Mouse (Mus musculus): ENCODE measurements around the gene Vav3. TPM values are rescaled to one million over a fixed set of nuclear protein-coding genes. Genes with fewer than 3 reads are reported as not detected.

The Vav3 gene
- polyA plus RNA-seq, 1 experiment from 2014 or later = 16.3 TPM

GRCm38 (mm10) chr3:109680281-109680680 lies 339.8 kb downstream of the Vav3 start:
- Histone ChIP-seq H3K36me3 (ENCODE audit: control insufficient read depth, insufficient read depth, low read length) (no peaks in the 10 kb centered on the region), H3K9ac (replicated peaks; ENCODE audit: low read depth, low read length) (no peak overlapping the region), H3K4me1 (ENCODE audit: control insufficient read depth, insufficient read depth, low read length) (no peaks in the 10 kb centered on the region), H3K4me2 (replicated peaks; ENCODE audit: low read depth, low read length) (no peak overlapping the region), H3K27ac (ENCODE audit: low read length) (no peak overlapping the region), H3K4me3 (ENCODE audit: low read depth, low read length) (no peak overlapping the region), H3K27me3 (ENCODE audit: control insufficient read depth, insufficient read depth, low read length) (no peaks in the 10 kb centered on the region), H3K9me3 (ENCODE audit: control insufficient read depth, low read depth, low read length) (no peaks in the 10 kb centered on the region)
- no peak for ATAC-seq (ENCODE audit: insufficient number of reproducible peaks, insufficient read depth, low FRiP score, low read depth)
- 75% methylated on average over 2 of the region's 2 CpGs for WGBS

DNA sequence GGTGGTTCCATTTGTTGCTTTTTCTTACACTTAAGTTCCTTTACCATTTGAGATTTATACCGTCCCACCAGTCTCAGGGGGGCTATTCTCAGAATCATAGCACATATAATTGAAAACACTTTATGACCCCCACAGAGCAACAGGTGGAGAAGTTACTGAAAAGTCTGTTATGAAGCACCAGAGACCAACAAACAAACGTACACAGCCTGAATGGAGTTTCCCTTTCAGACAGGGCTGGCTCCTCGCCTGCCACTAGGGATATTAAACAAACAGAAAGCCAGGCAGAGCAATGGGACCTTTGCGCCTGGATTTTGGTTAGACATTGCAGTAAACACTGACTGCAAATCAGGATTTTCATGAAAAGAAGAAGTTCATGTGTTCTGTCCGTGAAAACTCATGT lies 341.4 kb downstream of the Vav3 start:
- H3K27me3 ChIP-seq (ENCODE audit: control insufficient read depth, insufficient read depth, low read length) = no peaks in the 10 kb centered on the region
- H3K9me3 ChIP-seq (ENCODE audit: control insufficient read depth, low read depth, low read length) = no peaks in the 10 kb centered on the region
- H3K27ac ChIP-seq (ENCODE audit: low read length) = no peak overlapping the region
- no peak overlapping the region for H3K4me3 ChIP-seq (ENCODE audit: low read depth, low read length)
- no peaks in the 10 kb centered on the region for H3K4me1 ChIP-seq (ENCODE audit: control insufficient read depth, insufficient read depth, low read length)
- no peak overlapping the region for H3K4me2 ChIP-seq (replicated peaks; ENCODE audit: low read depth, low read length)
- H3K36me3 ChIP-seq (ENCODE audit: control insufficient read depth, insufficient read depth, low read length) = no peaks in the 10 kb centered on the region
- 79% methylated on average over 5 of the region's 5 CpGs for WGBS
- ATAC-seq (ENCODE audit: insufficient number of reproducible peaks, insufficient read depth, low FRiP score, low read depth) = no peak
- H3K9ac ChIP-seq (replicated peaks; ENCODE audit: low read depth, low read length) = no peak overlapping the region

DNA sequence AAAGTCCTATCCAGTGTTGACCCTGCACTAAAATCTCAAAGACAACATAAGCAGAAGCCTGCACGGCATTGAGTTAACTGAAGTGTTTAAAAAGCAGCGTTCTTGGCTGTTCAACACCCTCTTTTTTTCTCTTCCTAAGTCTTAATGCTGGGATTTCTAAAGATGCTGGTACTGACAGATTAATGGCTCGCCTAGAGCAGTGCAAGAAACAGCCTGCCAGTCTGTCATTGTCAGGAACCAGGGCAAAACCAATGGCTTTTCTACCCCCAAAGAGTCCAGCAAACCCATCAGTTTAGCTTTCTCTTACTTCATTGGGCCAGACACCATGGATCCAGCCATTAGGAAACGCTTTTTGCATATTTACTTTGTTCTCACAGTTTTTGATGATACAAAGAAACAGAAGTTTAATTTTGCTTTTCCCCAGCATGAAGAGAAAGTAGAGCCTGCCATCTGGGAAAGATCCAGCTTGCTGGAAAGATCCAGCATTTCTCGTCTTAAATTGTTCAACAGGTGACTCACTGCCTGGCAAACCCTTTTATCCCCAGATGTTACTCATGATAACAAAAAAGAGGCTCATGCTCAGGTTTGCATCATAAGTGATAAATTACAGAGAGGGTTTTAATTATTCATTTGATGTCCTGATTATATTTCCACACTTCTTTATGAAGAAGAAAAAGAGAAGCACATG lies 343.3 kb downstream of the Vav3 start:
- Histone ChIP-seq H3K4me2 (replicated peaks; ENCODE audit: low read depth, low read length) (no peak overlapping the region), H3K27me3 (ENCODE audit: control insufficient read depth, insufficient read depth, low read length) (no peaks in the 10 kb centered on the region), H3K4me3 (ENCODE audit: low read depth, low read length) (no peak overlapping the region), H3K4me1 (ENCODE audit: control insufficient read depth, insufficient read depth, low read length) (no peaks in the 10 kb centered on the region), H3K9me3 (ENCODE audit: control insufficient read depth, low read depth, low read length) (no peaks in the 10 kb centered on the region), H3K9ac (replicated peaks; ENCODE audit: low read depth, low read length) (no peak overlapping the region), H3K27ac (ENCODE audit: low read length) (no peak overlapping the region), H3K36me3 (ENCODE audit: control insufficient read depth, insufficient read depth, low read length) (no peaks in the 10 kb centered on the region)
- 49% methylated on average over 5 of the region's 5 CpGs for WGBS
- ATAC-seq (ENCODE audit: insufficient number of reproducible peaks, insufficient read depth, low FRiP score, low read depth) = no peak

- no peak overlapping the region for H3K9ac ChIP-seq (replicated peaks; ENCODE audit: low read depth, low read length)
- WGBS = 75% methylated on average over 2 of the region's 2 CpGs
- H3K9me3 ChIP-seq (ENCODE audit: control insufficient read depth, low read depth, low read length) = no peaks in the 10 kb centered on the region
- no peaks in the 10 kb centered on the region for H3K4me1 ChIP-seq (ENCODE audit: control insufficient read depth, insufficient read depth, low read length)
- H3K27ac ChIP-seq (ENCODE audit: low read length) = no peak overlapping the region
- no peak overlapping the region for H3K4me2 ChIP-seq (replicated peaks; ENCODE audit: low read depth, low read length)
- H3K27me3 ChIP-seq (ENCODE audit: control insufficient read depth, insufficient read depth, low read length) = no peaks in the 10 kb centered on the region
- H3K36me3 ChIP-seq (ENCODE audit: control insufficient read depth, insufficient read depth, low read length) = no peaks in the 10 kb centered on the region
- no peak for ATAC-seq (ENCODE audit: insufficient number of reproducible peaks, insufficient read depth, low FRiP score, low read depth)
- H3K4me3 ChIP-seq (ENCODE audit: low read depth, low read length) = no peak overlapping the region
Observed at GRCm38 (mm10) chr3:109690566-109690965, 350.1 kb downstream of the Vav3 start.

- Histone ChIP-seq H3K27me3 (ENCODE audit: control insufficient read depth, insufficient read depth, low read length) (no peaks in the 10 kb centered on the region), H3K4me2 (replicated peaks; ENCODE audit: low read depth, low read length) (no peak overlapping the region), H3K27ac (ENCODE audit: low read length) (no peak overlapping the region), H3K36me3 (ENCODE audit: control insufficient read depth, insufficient read depth, low read length) (no peaks in the 10 kb centered on the region), H3K9me3 (ENCODE audit: control insufficient read depth, low read depth, low read length) (no peaks in the 10 kb centered on the region), H3K4me1 (ENCODE audit: control insufficient read depth, insufficient read depth, low read length) (no peaks in the 10 kb centered on the region), H3K4me3 (ENCODE audit: low read depth, low read length) (no peak overlapping the region), H3K9ac (replicated peaks; ENCODE audit: low read depth, low read length) (no peak overlapping the region)
- no peak for ATAC-seq (ENCODE audit: insufficient number of reproducible peaks, insufficient read depth, low FRiP score, low read depth)
- WGBS = 87% methylated on average over 3 of the region's 3 CpGs
Observed at GRCm38 (mm10) chr3:109692613-109693012, 352.2 kb downstream of the Vav3 start.

DNA sequence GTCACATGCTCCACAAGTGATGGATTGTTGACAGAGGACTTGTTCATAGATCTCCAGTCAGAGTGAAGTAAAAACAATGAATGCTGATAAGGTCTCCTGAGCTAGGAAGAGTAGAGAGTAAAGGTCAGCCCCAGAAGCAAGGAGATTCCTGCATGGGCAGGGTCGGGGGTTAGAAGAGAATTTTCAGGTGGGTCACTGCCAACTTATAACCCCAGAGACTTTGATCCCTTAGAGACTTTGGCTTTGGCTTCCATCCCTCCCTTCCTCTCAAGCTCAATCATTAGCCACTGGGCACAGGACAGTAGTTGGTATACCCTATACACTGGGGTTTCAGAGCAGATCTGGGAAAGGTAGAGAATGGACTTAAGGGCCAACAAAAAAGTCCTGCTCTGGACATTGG lies 360.8 kb downstream of the Vav3 start:
- WGBS = 24% methylated on average over 1 of the region's 1 CpGs
- no peak overlapping the region for H3K9ac ChIP-seq (replicated peaks; ENCODE audit: low read depth, low read length)
- no peaks in the 10 kb centered on the region for H3K4me1 ChIP-seq (ENCODE audit: control insufficient read depth, insufficient read depth, low read length)
- no peaks in the 10 kb centered on the region for H3K9me3 ChIP-seq (ENCODE audit: control insufficient read depth, low read depth, low read length)
- no peaks in the 10 kb centered on the region for H3K27me3 ChIP-seq (ENCODE audit: control insufficient read depth, insufficient read depth, low read length)
- H3K4me2 ChIP-seq (replicated peaks; ENCODE audit: low read depth, low read length) = no peak overlapping the region
- no peak overlapping the region for H3K27ac ChIP-seq (ENCODE audit: low read length)
- no peak overlapping the region for H3K4me3 ChIP-seq (ENCODE audit: low read depth, low read length)
- no peaks in the 10 kb centered on the region for H3K36me3 ChIP-seq (ENCODE audit: control insufficient read depth, insufficient read depth, low read length)
- no peak for ATAC-seq (ENCODE audit: insufficient number of reproducible peaks, insufficient read depth, low FRiP score, low read depth)

DNA sequence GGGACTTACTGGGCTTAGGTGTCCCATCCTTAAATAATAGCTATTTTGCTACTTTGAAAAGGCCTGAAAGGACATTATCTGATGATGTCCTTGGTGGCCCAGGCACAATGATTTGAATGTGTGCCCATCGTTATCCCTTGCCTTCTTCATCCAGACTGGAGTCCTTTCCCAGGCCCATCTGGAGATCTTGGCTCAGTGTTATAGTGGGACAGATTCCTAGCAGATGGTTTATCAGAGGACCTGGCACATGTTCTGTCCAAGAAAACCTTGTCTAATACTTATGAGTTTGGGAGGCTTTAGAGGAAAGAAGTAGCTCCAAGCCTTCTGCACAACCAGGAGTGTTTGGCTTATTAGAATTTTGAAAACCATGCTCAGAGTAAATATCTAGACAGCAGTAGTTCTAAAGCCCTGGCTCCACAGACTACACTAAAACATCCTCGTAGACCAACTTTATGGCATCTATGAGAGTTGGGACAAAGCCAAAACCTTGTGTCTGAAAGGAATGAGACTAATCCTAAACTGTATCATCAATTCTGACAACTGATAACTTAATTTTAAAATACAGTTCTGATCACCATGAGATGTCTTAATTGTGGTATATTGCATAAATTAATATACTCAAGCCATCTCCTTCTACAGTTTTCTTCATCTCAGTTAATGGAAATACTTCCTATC lies 367.5 kb downstream of the Vav3 start:
- Histone ChIP-seq H3K27me3 (ENCODE audit: control insufficient read depth, insufficient read depth, low read length) (no peaks in the 10 kb centered on the region), H3K36me3 (ENCODE audit: control insufficient read depth, insufficient read depth, low read length) (no peaks in the 10 kb centered on the region), H3K9me3 (ENCODE audit: control insufficient read depth, low read depth, low read length) (no peaks in the 10 kb centered on the region), H3K4me3 (ENCODE audit: low read depth, low read length) (no peak overlapping the region), H3K9ac (replicated peaks; ENCODE audit: low read depth, low read length) (no peak overlapping the region), H3K4me2 (replicated peaks; ENCODE audit: low read depth, low read length) (no peak overlapping the region), H3K27ac (ENCODE audit: low read length) (no peak overlapping the region), H3K4me1 (ENCODE audit: control insufficient read depth, insufficient read depth, low read length) (no peaks in the 10 kb centered on the region)
- 87% methylated on average over 2 of the region's 2 CpGs for WGBS
- no peak for ATAC-seq (ENCODE audit: insufficient number of reproducible peaks, insufficient read depth, low FRiP score, low read depth)

- 88% methylated on average over 7 of the region's 7 CpGs for WGBS
- no peaks in the 10 kb centered on the region for H3K27me3 ChIP-seq (ENCODE audit: control insufficient read depth, insufficient read depth, low read length)
- no peak overlapping the region for H3K4me3 ChIP-seq (ENCODE audit: low read depth, low read length)
- H3K36me3 ChIP-seq (ENCODE audit: control insufficient read depth, insufficient read depth, low read length) = no peaks in the 10 kb centered on the region
- no peak overlapping the region for H3K4me2 ChIP-seq (replicated peaks; ENCODE audit: low read depth, low read length)
- H3K4me1 ChIP-seq (ENCODE audit: control insufficient read depth, insufficient read depth, low read length) = no peaks in the 10 kb centered on the region
- H3K9me3 ChIP-seq (ENCODE audit: control insufficient read depth, low read depth, low read length) = no peaks in the 10 kb centered on the region
- H3K9ac ChIP-seq (replicated peaks; ENCODE audit: low read depth, low read length) = no peak overlapping the region
- ATAC-seq (ENCODE audit: insufficient number of reproducible peaks, insufficient read depth, low FRiP score, low read depth) = no peak
- H3K27ac ChIP-seq (ENCODE audit: low read length) = no peak overlapping the region
Observed at GRCm38 (mm10) chr3:109711751-109712150, 371.3 kb downstream of the Vav3 start.

GRCm38 (mm10) chr3:109714476-109714875 lies 374.0 kb downstream of the Vav3 start:
- no peak overlapping the region for H3K9ac ChIP-seq (replicated peaks; ENCODE audit: low read depth, low read length)
- ATAC-seq (ENCODE audit: insufficient number of reproducible peaks, insufficient read depth, low FRiP score, low read depth) = no peak
- H3K4me2 ChIP-seq (replicated peaks; ENCODE audit: low read depth, low read length) = no peak overlapping the region
- H3K36me3 ChIP-seq (ENCODE audit: control insufficient read depth, insufficient read depth, low read length) = no peaks in the 10 kb centered on the region
- H3K9me3 ChIP-seq (ENCODE audit: control insufficient read depth, low read depth, low read length) = no peaks in the 10 kb centered on the region
- H3K4me3 ChIP-seq (ENCODE audit: low read depth, low read length) = no peak overlapping the region
- no peaks in the 10 kb centered on the region for H3K27me3 ChIP-seq (ENCODE audit: control insufficient read depth, insufficient read depth, low read length)
- no peak overlapping the region for H3K27ac ChIP-seq (ENCODE audit: low read length)
- no peaks in the 10 kb centered on the region for H3K4me1 ChIP-seq (ENCODE audit: control insufficient read depth, insufficient read depth, low read length)

Data from stomach, embryonic 14.5 days (tissue).